Mouse (Mus musculus) myocyte (in vitro differentiated cells): ENCODE measurements around the gene Lrrc14b.

Source experiments
- E2F4 ChIP-seq: IDR thresholded peaks from one replicate; pipeline ENCODE4 v1.6.1; 2011; ENCODE audit warnings: mild to moderate bottlenecking, control low read depth, moderate library complexity; ENCODE audit not compliant: insufficient read depth
- POLR2A ChIP-seq: IDR thresholded peaks from one replicate; pipeline ENCODE4 v1.6.1; 2011; ENCODE audit warnings: low read depth, mild to moderate bottlenecking, control low read depth, moderate library complexity; ENCODE audit not compliant: insufficient read length
- TCF12 ChIP-seq: IDR thresholded peaks from one replicate; pipeline ENCODE4 v1.6.1; 2011; ENCODE audit warnings: mild to moderate bottlenecking, control low read depth; ENCODE audit not compliant: poor library complexity, insufficient read depth, severe bottlenecking

- TF ChIP-seq POLR2A (no peak), TCF12 (no peak), E2F4 (no peak)
Observed at GRCm38 (mm10) chr13:74363859-74364235, at the start of gene Lrrc14b.
